Mouse (Mus musculus): ENCODE results near the gene Slc35f1. TPM values are rescaled to one million over a fixed set of nuclear protein-coding genes. Genes with fewer than 3 reads are reported as not detected.

Gene Slc35f1
- polyA plus RNA-seq, 1 experiment, result not detected

DNA sequence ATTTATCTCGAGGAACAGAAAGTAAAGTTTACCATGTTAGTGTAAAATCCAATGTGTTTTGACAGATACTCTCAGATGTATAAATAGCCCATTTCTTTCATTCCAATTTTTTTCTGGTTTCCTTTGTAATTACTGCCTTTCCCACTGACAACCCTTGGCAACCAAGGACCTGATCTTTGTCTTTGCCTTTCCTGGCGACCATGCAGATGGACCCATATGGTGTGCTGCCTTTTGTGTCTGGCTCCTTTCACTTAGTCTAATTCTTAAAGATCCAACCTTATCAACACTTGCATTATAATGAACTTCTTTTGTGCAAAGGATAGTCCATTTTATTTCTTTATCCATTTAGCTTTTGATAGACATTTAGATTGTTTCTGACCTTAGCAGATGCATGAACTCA is 117.5 kb downstream of the Slc35f1 start:
- H3K4me3 ChIP-seq (ENCODE audit: insufficient read depth, poor library complexity, severe bottlenecking), result no peak overlapping the region
- no peaks in the 10 kb centered on the region for H3K36me3 ChIP-seq (ENCODE audit: control insufficient read depth, insufficient read depth)
- H3ac ChIP-seq (ENCODE audit: control insufficient read depth, insufficient read length, low read depth), result no peak overlapping the region
- H3K27me3 ChIP-seq (ENCODE audit: control insufficient read depth, insufficient read depth, insufficient read length), result no peaks in the 10 kb centered on the region
- TF ChIP-seq CTCF (IDR thresholded peaks at IDR 0.05; ENCODE audit: control insufficient read depth, insufficient read depth, insufficient read length) (no peak), FOSL1 (IDR thresholded peaks at IDR 0.05; ENCODE audit: insufficient read depth, low read length, poor library complexity, severe bottlenecking) (no peak)
- H3K79me3 ChIP-seq (ENCODE audit: low read depth), result no peaks in the 10 kb centered on the region
- H3K79me2 ChIP-seq (ENCODE audit: control insufficient read depth, insufficient read depth), result no peaks in the 10 kb centered on the region

GRCm38 (mm10) chr10:52812861-52813260 is 122.5 kb downstream of the Slc35f1 start:
- Histone ChIP-seq H3K79me3 (ENCODE audit: low read depth) (no peaks in the 10 kb centered on the region), H3ac (ENCODE audit: control insufficient read depth, insufficient read length, low read depth) (no peak overlapping the region), H3K79me2 (ENCODE audit: control insufficient read depth, insufficient read depth) (no peaks in the 10 kb centered on the region), H3K36me3 (ENCODE audit: control insufficient read depth, insufficient read depth) (no peaks in the 10 kb centered on the region), H3K27me3 (ENCODE audit: control insufficient read depth, insufficient read depth, insufficient read length) (no peaks in the 10 kb centered on the region), H3K4me3 (ENCODE audit: insufficient read depth, poor library complexity, severe bottlenecking) (no peak overlapping the region)
- TF ChIP-seq CTCF (IDR thresholded peaks at IDR 0.05; ENCODE audit: control insufficient read depth, insufficient read depth, insufficient read length), result no peak
- no peak for TF ChIP-seq USF1 (IDR thresholded peaks at IDR 0.05; ENCODE audit: low read depth)
- TF ChIP-seq MYOG (IDR thresholded peaks at IDR 0.05; ENCODE audit: control insufficient read depth, extremely low read depth, insufficient read length), result no peak

- Histone ChIP-seq H3K79me2 (ENCODE audit: control insufficient read depth, insufficient read depth) (no peaks in the 10 kb centered on the region), H3K27me3 (ENCODE audit: control insufficient read depth, insufficient read depth, insufficient read length) (no peaks in the 10 kb centered on the region), H3K4me3 (ENCODE audit: insufficient read depth, poor library complexity, severe bottlenecking) (no peak overlapping the region), H3ac (ENCODE audit: control insufficient read depth, insufficient read length, low read depth) (no peak overlapping the region), H3K79me3 (ENCODE audit: low read depth) (no peaks in the 10 kb centered on the region), H3K36me3 (ENCODE audit: control insufficient read depth, insufficient read depth) (no peaks in the 10 kb centered on the region)
- no peak for TF ChIP-seq CEBPB (IDR thresholded peaks at IDR 0.05; ENCODE audit: low read depth)
- no peak for TF ChIP-seq MAX (IDR thresholded peaks at IDR 0.05)
- TF ChIP-seq FOSL1 (IDR thresholded peaks at IDR 0.05; ENCODE audit: insufficient read depth, low read length, poor library complexity, severe bottlenecking), result no peak
- no peak for TF ChIP-seq CTCF (IDR thresholded peaks at IDR 0.05; ENCODE audit: control insufficient read depth, insufficient read depth, insufficient read length)
- TF ChIP-seq MYOG (IDR thresholded peaks at IDR 0.05; ENCODE audit: control insufficient read depth, extremely low read depth, insufficient read length), result no peak
- no peak for TF ChIP-seq USF1 (IDR thresholded peaks at IDR 0.05; ENCODE audit: low read depth)
- no peak for TF ChIP-seq MYOD1 (IDR thresholded peaks at IDR 0.05; ENCODE audit: control insufficient read depth, insufficient read length, low read depth)
These were observed 124.0 kb downstream of the Slc35f1 start for GRCm38 (mm10) chr10:52814358-52814757.

- no peaks in the 10 kb centered on the region for H3K27me3 ChIP-seq (ENCODE audit: control insufficient read depth, insufficient read depth, insufficient read length)
- no peak overlapping the region for H3K4me3 ChIP-seq (ENCODE audit: insufficient read depth, poor library complexity, severe bottlenecking)
- H3K36me3 ChIP-seq (ENCODE audit: control insufficient read depth, insufficient read depth), result no peaks in the 10 kb centered on the region
- no peak for TF ChIP-seq MYOG (IDR thresholded peaks at IDR 0.05; ENCODE audit: control insufficient read depth, extremely low read depth, insufficient read length)
- TF ChIP-seq CTCF (IDR thresholded peaks at IDR 0.05; ENCODE audit: control insufficient read depth, insufficient read depth, insufficient read length), result no peak
- no peak for TF ChIP-seq USF1 (IDR thresholded peaks at IDR 0.05; ENCODE audit: low read depth)
- TF ChIP-seq MYOD1 (IDR thresholded peaks at IDR 0.05; ENCODE audit: control insufficient read depth, insufficient read length, low read depth), result no peak
- TF ChIP-seq CEBPB (IDR thresholded peaks at IDR 0.05; ENCODE audit: low read depth), result no peak
- no peak for TF ChIP-seq FOSL1 (IDR thresholded peaks at IDR 0.05; ENCODE audit: insufficient read depth, low read length, poor library complexity, severe bottlenecking)
- no peak for TF ChIP-seq MAX (IDR thresholded peaks at IDR 0.05)
- no peak overlapping the region for H3ac ChIP-seq (ENCODE audit: control insufficient read depth, insufficient read length, low read depth)
- no peaks in the 10 kb centered on the region for H3K79me3 ChIP-seq (ENCODE audit: low read depth)
- no peaks in the 10 kb centered on the region for H3K79me2 ChIP-seq (ENCODE audit: control insufficient read depth, insufficient read depth)
These were observed 129.3 kb downstream of the Slc35f1 start for GRCm38 (mm10) chr10:52819661-52820060.

- H3K4me3 ChIP-seq (ENCODE audit: insufficient read depth, poor library complexity, severe bottlenecking), result no peak overlapping the region
- H3K36me3 ChIP-seq (ENCODE audit: control insufficient read depth, insufficient read depth), result no peaks in the 10 kb centered on the region
- H3K79me2 ChIP-seq (ENCODE audit: control insufficient read depth, insufficient read depth), result no peaks in the 10 kb centered on the region
- TF ChIP-seq MAX (IDR thresholded peaks at IDR 0.05) (no peak), USF1 (IDR thresholded peaks at IDR 0.05; ENCODE audit: low read depth) (no peak), CEBPB (IDR thresholded peaks at IDR 0.05; ENCODE audit: low read depth) (no peak), MYOG (IDR thresholded peaks at IDR 0.05; ENCODE audit: control insufficient read depth, extremely low read depth, insufficient read length) (no peak), MYOD1 (IDR thresholded peaks at IDR 0.05; ENCODE audit: control insufficient read depth, insufficient read length, low read depth) (no peak), CTCF (IDR thresholded peaks at IDR 0.05; ENCODE audit: control insufficient read depth, insufficient read depth, insufficient read length) (no peak), FOSL1 (IDR thresholded peaks at IDR 0.05; ENCODE audit: insufficient read depth, low read length, poor library complexity, severe bottlenecking) (no peak)
- H3ac ChIP-seq (ENCODE audit: control insufficient read depth, insufficient read length, low read depth), result no peak overlapping the region
- no peaks in the 10 kb centered on the region for H3K79me3 ChIP-seq (ENCODE audit: low read depth)
- no peaks in the 10 kb centered on the region for H3K27me3 ChIP-seq (ENCODE audit: control insufficient read depth, insufficient read depth, insufficient read length)
These were observed 132.6 kb downstream of the Slc35f1 start for GRCm38 (mm10) chr10:52822909-52823308.

GRCm38 (mm10) chr10:52825746-52826145 is 135.4 kb downstream of the Slc35f1 start:
- H3K79me2 ChIP-seq (ENCODE audit: control insufficient read depth, insufficient read depth), result no peaks in the 10 kb centered on the region
- no peaks in the 10 kb centered on the region for H3K27me3 ChIP-seq (ENCODE audit: control insufficient read depth, insufficient read depth, insufficient read length)
- no peaks in the 10 kb centered on the region for H3K36me3 ChIP-seq (ENCODE audit: control insufficient read depth, insufficient read depth)
- H3ac ChIP-seq (ENCODE audit: control insufficient read depth, insufficient read length, low read depth), result no peak overlapping the region
- no peaks in the 10 kb centered on the region for H3K79me3 ChIP-seq (ENCODE audit: low read depth)
- no peak overlapping the region for H3K4me3 ChIP-seq (ENCODE audit: insufficient read depth, poor library complexity, severe bottlenecking)
- TF ChIP-seq CEBPB (IDR thresholded peaks at IDR 0.05; ENCODE audit: low read depth) (no peak), USF1 (IDR thresholded peaks at IDR 0.05; ENCODE audit: low read depth) (no peak), MAX (IDR thresholded peaks at IDR 0.05) (no peak), MYOG (IDR thresholded peaks at IDR 0.05; ENCODE audit: control insufficient read depth, extremely low read depth, insufficient read length) (no peak), MYOD1 (IDR thresholded peaks at IDR 0.05; ENCODE audit: control insufficient read depth, insufficient read length, low read depth) (no peak)
